In genomic region chr8:7988820-7989219, GRCm38 (mm10) we compare ENCODE assay signal across 26 mouse cellular contexts.
DNase-seq lines count a peak whose midpoint lies in the region; ATAC-seq and TF ChIP-seq lines count a peak whose summit lies in the region.
"Had no signal": no experiment of that assay in that cellular context is flagged by ENCODE, and none has a peak within 500 bp of the region (broad histone marks: within the 10 kb centered on the region; RNA-seq: fewer than 3 reads in every experiment).

No protein-coding gene starts in this region.

- H3K27ac ChIP-seq in hindbrain, embryonic 13.5 days, result no peak overlapping the region
- no peak overlapping the region for H3K27ac ChIP-seq in hindbrain, embryonic 11.5 days (ENCODE audit: low read depth, low read length)
- no peak overlapping the region for H3K27ac ChIP-seq in midbrain, postnatal 0 days (ENCODE audit: low read depth, low read length)
- no peak overlapping the region for H3K27ac ChIP-seq in midbrain, embryonic 13.5 days
- no peak overlapping the region for H3K27ac ChIP-seq in hindbrain, postnatal 0 days
- H3K27ac ChIP-seq: forebrain, embryonic 15.5 days; heart, adult 2 months; heart, embryonic 10.5 days; heart, embryonic 13.5 days; intestine, embryonic 15.5 days had no signal

- no peak overlapping the region for H3K9ac ChIP-seq in hindbrain, embryonic 13.5 days
- H3K9ac ChIP-seq in hindbrain, embryonic 11.5 days (ENCODE audit: low read depth, low read length), result no peak overlapping the region
- H3K9ac ChIP-seq in midbrain, postnatal 0 days (replicated peaks; ENCODE audit: low read length, poor library complexity, severe bottlenecking), result no peak overlapping the region
- no peak overlapping the region for H3K9ac ChIP-seq in midbrain, embryonic 13.5 days (replicated peaks)
- H3K9ac ChIP-seq in hindbrain, postnatal 0 days (replicated peaks; ENCODE audit: low read length), result no peak overlapping the region
- H3K9ac ChIP-seq: forebrain, embryonic 15.5 days; heart, embryonic 13.5 days; intestine, embryonic 15.5 days had no signal

- H3K27me3 ChIP-seq in hindbrain, embryonic 13.5 days, result no peaks in the 10 kb centered on the region
- no peaks in the 10 kb centered on the region for H3K27me3 ChIP-seq in hindbrain, embryonic 11.5 days (ENCODE audit: control insufficient read depth, insufficient read depth, low read length)
- H3K27me3 ChIP-seq in midbrain, postnatal 0 days (ENCODE audit: insufficient read depth, low read length), result no peaks in the 10 kb centered on the region
- no peaks in the 10 kb centered on the region for H3K27me3 ChIP-seq in midbrain, embryonic 13.5 days
- no peaks in the 10 kb centered on the region for H3K27me3 ChIP-seq in hindbrain, postnatal 0 days (ENCODE audit: insufficient read depth, low read length)
- H3K27me3 ChIP-seq: CH12.LX; forebrain, embryonic 15.5 days; heart, embryonic 13.5 days; intestine, embryonic 15.5 days; Patski had no signal

- H3K4me2 ChIP-seq in hindbrain, embryonic 13.5 days, result no peak overlapping the region
- no peak overlapping the region for H3K4me2 ChIP-seq in hindbrain, embryonic 11.5 days (replicated peaks; ENCODE audit: low read depth, low read length)
- no peak overlapping the region for H3K4me2 ChIP-seq in midbrain, postnatal 0 days (ENCODE audit: low read depth, low read length, poor library complexity, severe bottlenecking)
- H3K4me2 ChIP-seq in midbrain, embryonic 13.5 days (replicated peaks), result no peak overlapping the region
- no peak overlapping the region for H3K4me2 ChIP-seq in hindbrain, postnatal 0 days (ENCODE audit: low read depth, low read length)
- H3K4me2 ChIP-seq: forebrain, embryonic 15.5 days; heart, embryonic 13.5 days; intestine, embryonic 15.5 days had no signal

- H3K9me3 ChIP-seq in hindbrain, embryonic 13.5 days, result no peaks in the 10 kb centered on the region
- H3K9me3 ChIP-seq in hindbrain, embryonic 11.5 days (ENCODE audit: control insufficient read depth, low read length), result no peaks in the 10 kb centered on the region
- no peaks in the 10 kb centered on the region for H3K9me3 ChIP-seq in midbrain, postnatal 0 days (ENCODE audit: low read length)
- H3K9me3 ChIP-seq in midbrain, embryonic 13.5 days, result no peaks in the 10 kb centered on the region
- H3K9me3 ChIP-seq in hindbrain, postnatal 0 days (ENCODE audit: low read length), result no peaks in the 10 kb centered on the region
- H3K9me3 ChIP-seq: forebrain, embryonic 15.5 days; G1E; heart, embryonic 10.5 days; heart, embryonic 13.5 days; intestine, embryonic 15.5 days had no signal

- no peak for DNase-seq in hindbrain, embryonic 11.5 days (ENCODE audit: low spot score)
- DNase-seq in midbrain, postnatal 0 days (ENCODE audit: low spot score), result peak; percentile 4
- peak; percentile 18 for DNase-seq in hindbrain, postnatal 0 days (ENCODE audit: low spot score)
- DNase-seq in cerebellum, postnatal 14 days, result no peak
- DNase-seq in cerebellum, postnatal 4 days (ENCODE audit: low spot score in 2 of 2), result no peak
- DNase-seq: adrenal gland, postnatal 10 days; adrenal gland, postnatal 36 days; B cell, adult 2 months; cerebellum, adult 18-20 months; cerebellum, adult 9-11 months; cerebellum, postnatal 36 days; gastrocnemius, postnatal 10 days; gastrocnemius, postnatal 36 days; heart, adult 2 months; heart, postnatal 14 days; heart, postnatal 4 days; kidney, adult 11 months had no signal

- no peaks in the 10 kb centered on the region for H3K36me3 ChIP-seq in hindbrain, embryonic 13.5 days
- no peaks in the 10 kb centered on the region for H3K36me3 ChIP-seq in hindbrain, embryonic 11.5 days (ENCODE audit: control insufficient read depth, insufficient read depth, low read length)
- no peaks in the 10 kb centered on the region for H3K36me3 ChIP-seq in midbrain, postnatal 0 days (ENCODE audit: insufficient read depth, low read length)
- H3K36me3 ChIP-seq in midbrain, embryonic 13.5 days, result no peaks in the 10 kb centered on the region
- H3K36me3 ChIP-seq in hindbrain, postnatal 0 days (ENCODE audit: insufficient read depth, low read length), result no peaks in the 10 kb centered on the region
- H3K36me3 ChIP-seq: forebrain, embryonic 15.5 days; G1E; heart, embryonic 10.5 days; heart, embryonic 13.5 days; intestine, embryonic 15.5 days had no signal

- peak; percentile 49; the same call in 1 of the 2 replicates for ATAC-seq in hindbrain, embryonic 13.5 days (ENCODE audit: low FRiP score)
- no peak for ATAC-seq in hindbrain, embryonic 11.5 days (ENCODE audit: low FRiP score)
- ATAC-seq in midbrain, postnatal 0 days (ENCODE audit: low FRiP score), result no peak
- ATAC-seq in midbrain, embryonic 13.5 days, result no peak
- ATAC-seq in hindbrain, postnatal 0 days, result no peak
- ATAC-seq: forebrain, embryonic 15.5 days; intestine, embryonic 15.5 days; Patski had no signal

- H3K4me1 ChIP-seq in hindbrain, embryonic 13.5 days (replicated peaks), result no peaks in the 10 kb centered on the region
- no peaks in the 10 kb centered on the region for H3K4me1 ChIP-seq in hindbrain, embryonic 11.5 days (replicated peaks; ENCODE audit: control insufficient read depth, insufficient read depth, low read length)
- no peaks in the 10 kb centered on the region for H3K4me1 ChIP-seq in midbrain, postnatal 0 days (ENCODE audit: insufficient read depth, low read length)
- H3K4me1 ChIP-seq in midbrain, embryonic 13.5 days (replicated peaks), result no peaks in the 10 kb centered on the region
- no peaks in the 10 kb centered on the region for H3K4me1 ChIP-seq in hindbrain, postnatal 0 days (ENCODE audit: insufficient read depth, low read length)
- H3K4me1 ChIP-seq: forebrain, embryonic 15.5 days; heart, embryonic 10.5 days; heart, embryonic 13.5 days; intestine, embryonic 15.5 days had no signal

- no peak for TF ChIP-seq CTCF in midbrain, postnatal 0 days (IDR thresholded peaks at IDR 0.05)
- no peak for TF ChIP-seq CTCF in hindbrain, postnatal 0 days (IDR thresholded peaks at IDR 0.05; ENCODE audit: low read depth)

- 71% methylated on average over 3 of the region's 3 CpGs for whole genome bisulfite sequencing in hindbrain, embryonic 13.5 days
- 92% methylated on average over 3 of the region's 3 CpGs for WGBS in hindbrain, embryonic 11.5 days
- WGBS in midbrain, postnatal 0 days, result 81% methylated on average over 3 of the region's 3 CpGs
- 82% methylated on average over 3 of the region's 3 CpGs for WGBS in midbrain, embryonic 13.5 days
- WGBS in hindbrain, postnatal 0 days, result 62% methylated on average over 3 of the region's 3 CpGs

- H3K4me3 ChIP-seq in hindbrain, embryonic 13.5 days, result no peak overlapping the region
- no peak overlapping the region for H3K4me3 ChIP-seq in hindbrain, embryonic 11.5 days (ENCODE audit: low read depth, low read length)
- H3K4me3 ChIP-seq in midbrain, postnatal 0 days (ENCODE audit: low read depth, low read length), result no peak overlapping the region
- no peak overlapping the region for H3K4me3 ChIP-seq in midbrain, embryonic 13.5 days (replicated peaks)
- no peak overlapping the region for H3K4me3 ChIP-seq in hindbrain, postnatal 0 days (ENCODE audit: low read length)
- H3K4me3 ChIP-seq: forebrain, embryonic 15.5 days; heart, adult 2 months; heart, embryonic 10.5 days; heart, embryonic 13.5 days; intestine, embryonic 15.5 days had no signal

Comparison
In these comparisons a context has a peak if more than half of its experiments do, and no peak if none do; other contexts are left out.
1. DNase-seq: peak in midbrain, postnatal 0 days (single experiment) and hindbrain, postnatal 0 days (single experiment); none in hindbrain, embryonic 11.5 days (single experiment), cerebellum, postnatal 14 days (0 of 2) and cerebellum, postnatal 4 days (0 of 2).